Mouse (Mus musculus): ENCODE measurements around the gene Gtdc1. TPM values are rescaled to one million over a fixed set of nuclear protein-coding genes. Genes with fewer than 3 reads are reported as not detected.

Gtdc1 gene
- total RNA-seq (2021) = 10 to 100 TPM; 20.6 to 22.1 TPM
- long read RNA-seq, experiment 1, partial matches to known transcripts = 0 of 1 reads
- long read RNA-seq, experiment 1, other reads (novel, unspliced or antisense) = 1 of 1 reads
- long read RNA-seq, experiment 2, partial matches to known transcripts = 1 of 3 reads
- long read RNA-seq, experiment 2, other reads (novel, unspliced or antisense) = 2 of 3 reads

DNA sequence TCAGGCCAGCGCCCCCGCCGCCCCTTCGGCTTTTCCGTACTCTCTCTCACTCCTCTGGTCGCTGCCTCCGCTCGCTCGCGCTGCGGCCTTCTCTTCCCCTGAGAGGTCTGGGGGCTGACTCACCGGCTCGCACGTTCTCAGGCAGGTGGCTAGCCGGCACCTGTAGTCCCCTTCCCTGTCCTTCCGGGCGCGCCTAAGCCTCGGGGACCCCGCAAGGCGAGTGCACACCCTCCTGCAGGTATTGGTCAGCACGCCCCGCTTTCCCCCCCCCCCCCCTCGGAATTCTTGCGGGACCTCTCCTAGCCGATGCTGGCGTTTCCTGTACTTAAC is at the start of gene Gtdc1:
TSS of gene Gtdc1 (minus strand) at position 176 of the 330 bp plus-strand sequence.
- no peak for DNase-seq

DNA sequence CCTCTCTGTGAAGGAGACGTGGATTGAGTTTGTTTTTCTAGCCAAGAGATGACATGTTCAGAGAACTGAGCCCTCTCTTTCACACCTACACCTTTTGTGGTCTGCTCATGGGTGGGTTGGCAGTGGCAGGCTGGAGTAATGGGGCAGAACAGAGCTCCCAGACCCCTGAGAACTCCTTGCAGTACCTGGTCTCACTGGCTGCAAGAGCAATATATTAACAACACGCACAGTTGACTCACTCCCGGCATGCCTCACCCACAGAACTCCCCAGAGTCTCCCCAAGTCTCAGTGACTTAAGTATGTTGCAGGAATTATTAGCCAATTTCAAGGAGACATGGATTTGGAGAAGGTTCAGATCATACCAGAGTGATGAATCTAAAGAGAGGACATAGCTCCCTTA is 49.6 kb upstream of the Gtdc1 start:
- DNase-seq = peak in 1 of 2 experiments; percentile 34

DNA sequence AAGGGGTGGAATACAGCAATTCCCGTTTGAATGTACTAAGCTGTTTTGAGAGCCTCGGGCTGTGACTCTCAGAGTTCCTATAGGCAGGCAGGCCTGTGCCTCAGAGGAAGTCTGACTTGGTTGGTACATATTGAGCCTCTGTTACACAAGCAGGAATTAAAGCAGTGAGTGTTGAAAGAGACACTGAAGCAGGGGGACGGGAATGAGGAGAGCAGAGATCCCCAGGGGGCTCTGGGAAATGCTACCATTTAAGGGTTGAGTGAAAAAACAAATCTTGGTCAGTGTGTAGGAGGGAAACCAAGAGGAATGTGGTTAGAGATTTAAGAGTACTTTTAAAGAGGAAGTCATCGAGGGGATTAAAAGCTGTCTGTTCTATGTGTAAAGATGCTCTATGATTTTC is 49.0 kb upstream of the Gtdc1 start:
- peak; percentile 29 to 31 for DNase-seq

DNA sequence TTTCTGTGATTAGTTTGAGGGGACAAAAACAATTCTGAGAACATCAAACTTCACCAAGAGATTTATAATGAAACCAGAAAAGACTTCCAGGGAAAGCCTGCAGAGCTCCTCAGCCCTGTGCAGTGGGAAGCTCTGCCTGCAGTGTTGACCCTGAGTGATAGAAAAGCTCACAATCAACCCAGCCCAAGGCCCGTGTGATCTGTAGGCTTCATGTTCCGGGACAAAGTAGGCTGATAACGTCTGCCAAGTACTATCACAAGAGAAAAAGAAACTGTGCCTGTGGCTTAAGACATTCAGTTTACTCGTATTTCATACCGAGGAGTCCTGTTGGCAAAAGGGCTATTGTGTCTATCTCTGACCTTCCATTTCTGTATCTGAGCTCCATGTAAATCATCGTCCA is 46.4 kb upstream of the Gtdc1 start:
- no peak for DNase-seq

DNA sequence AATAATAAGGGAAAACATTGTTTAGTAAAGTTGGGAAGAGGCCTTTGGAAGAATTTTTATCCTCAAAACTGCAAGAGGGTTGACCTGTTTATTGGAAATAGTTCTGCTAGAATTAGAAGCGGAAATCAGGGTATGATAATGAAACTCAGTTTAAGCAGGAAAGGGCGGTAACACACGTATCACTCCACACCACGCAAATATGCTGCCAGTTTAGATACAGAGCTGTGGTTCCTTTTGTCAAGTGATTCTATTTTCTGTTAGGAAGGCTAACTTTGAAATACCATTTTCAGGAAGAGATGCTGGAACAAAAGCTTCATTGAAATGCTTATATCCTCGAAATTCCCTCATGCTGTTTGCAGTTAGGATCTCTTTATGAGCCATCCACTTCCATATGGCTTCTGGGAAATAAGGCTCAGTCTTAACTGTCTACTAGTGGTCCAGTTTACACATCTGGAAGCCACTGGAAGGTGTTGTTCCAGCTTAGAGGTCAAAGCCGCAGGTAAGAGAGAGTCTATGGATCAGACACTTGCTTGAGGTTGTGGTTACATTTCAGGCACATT is 42.7 kb upstream of the Gtdc1 start:
- DNase-seq = no peak

DNA sequence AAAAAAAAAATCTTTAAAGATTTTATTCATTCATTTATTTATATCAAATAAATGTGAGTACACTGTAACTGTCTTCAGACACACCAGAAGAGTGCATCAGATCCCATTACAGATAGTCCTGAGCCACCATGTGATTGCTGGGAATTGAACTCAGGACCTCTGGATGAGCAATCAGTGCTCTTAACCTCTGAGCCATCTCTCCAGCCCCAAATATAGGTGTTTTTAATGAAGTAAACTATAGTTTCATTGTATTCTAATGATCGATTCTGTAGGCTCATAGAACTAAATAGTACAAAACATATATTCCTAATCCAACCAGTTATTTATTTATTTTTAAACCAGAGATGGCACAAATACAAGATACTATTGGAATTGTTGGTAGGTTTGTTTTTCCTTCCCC is 42.2 kb upstream of the Gtdc1 start:
- DNase-seq = no peak

DNA sequence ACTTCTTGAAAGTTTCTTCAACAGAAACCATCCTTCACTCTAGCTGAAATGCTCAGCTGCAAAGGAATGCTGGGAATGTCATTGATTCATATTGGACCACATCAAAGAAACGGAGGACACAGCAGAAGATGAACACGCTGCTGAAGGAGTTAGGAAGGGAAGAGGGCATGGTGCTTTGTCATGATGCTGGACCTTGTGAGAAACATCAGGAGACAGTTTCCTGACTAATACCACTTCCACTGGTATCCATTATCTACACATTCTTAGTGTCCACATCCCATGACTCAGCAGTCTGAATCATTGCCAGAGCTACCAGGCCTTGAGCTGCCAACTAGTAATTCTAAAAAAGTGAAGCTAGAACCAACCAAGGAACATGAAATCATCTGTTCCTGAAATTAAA is 41.8 kb upstream of the Gtdc1 start:
- DNase-seq = no peak

DNA sequence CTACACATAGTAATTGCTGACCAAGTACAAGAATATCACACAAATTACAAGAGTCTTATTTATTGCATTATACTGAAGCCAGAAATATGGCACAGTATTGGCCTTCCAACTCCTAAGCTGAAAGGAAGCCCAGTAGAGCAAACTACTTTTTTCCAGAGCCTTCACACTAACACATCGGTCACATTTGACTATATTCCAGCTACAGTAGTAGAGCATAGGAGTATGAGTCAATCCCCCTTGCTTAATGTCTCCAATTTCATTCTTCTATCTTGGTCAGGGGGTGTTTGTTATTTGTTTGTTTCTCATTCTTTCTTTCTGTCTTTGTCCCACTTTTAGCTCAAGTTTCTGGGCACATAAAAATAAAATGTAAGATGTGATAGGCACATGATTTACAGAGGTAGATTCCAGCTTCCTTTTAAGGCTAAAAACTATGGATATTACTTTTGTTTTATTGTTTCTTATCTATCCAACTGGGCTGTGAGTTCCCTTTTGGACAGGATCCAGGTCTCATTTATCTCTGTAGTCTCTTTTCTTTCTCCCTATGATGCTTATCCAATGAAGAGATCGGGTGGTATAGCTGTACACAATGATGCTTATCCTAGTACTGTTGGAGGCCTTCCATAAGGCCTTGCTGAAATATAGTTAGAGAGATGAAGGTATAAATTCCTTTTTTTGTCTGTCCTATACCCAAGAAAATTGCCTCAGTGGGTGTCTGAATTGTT is 38.5 kb upstream of the Gtdc1 start:
- no peak for DNase-seq

DNA sequence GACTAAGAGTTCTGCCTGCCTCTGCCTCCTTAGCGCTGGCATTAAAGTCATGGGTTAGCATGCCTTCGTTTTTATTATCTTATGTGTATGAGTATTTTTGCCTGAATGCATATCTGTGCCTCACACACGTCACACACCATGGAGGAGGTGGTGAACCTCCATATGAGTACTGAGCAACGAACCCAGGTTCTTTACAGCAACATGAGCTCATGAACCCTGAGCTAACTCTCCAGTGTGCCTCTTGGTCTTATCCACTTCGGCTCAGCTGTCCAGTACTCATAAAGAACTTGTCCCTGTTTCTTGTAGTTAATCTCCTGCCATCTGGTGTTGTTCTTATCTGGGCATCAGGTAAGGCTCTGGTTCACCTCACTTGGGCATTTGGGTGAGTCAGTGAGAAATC is 35.2 kb upstream of the Gtdc1 start:
- DNase-seq = no peak

DNA sequence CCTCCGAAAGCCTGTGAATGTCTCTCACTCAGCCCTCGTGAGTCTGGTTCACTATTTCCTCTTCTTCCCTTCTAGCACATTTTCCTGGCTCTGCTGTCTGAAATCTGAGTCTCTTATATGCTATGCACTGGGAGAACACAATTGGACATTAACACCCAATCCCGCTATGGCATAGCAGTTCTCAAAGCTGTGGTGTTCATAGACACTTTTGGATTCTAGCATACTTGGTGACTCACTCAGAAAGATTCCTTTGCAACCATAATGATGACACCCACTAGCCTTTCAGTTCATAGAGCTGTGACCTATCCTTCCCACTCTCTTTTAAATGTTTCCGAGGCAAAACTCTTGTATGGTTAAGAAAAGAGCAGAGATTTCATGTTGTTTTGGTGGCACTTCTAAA is 33.7 kb upstream of the Gtdc1 start:
- no peak for DNase-seq

DNA sequence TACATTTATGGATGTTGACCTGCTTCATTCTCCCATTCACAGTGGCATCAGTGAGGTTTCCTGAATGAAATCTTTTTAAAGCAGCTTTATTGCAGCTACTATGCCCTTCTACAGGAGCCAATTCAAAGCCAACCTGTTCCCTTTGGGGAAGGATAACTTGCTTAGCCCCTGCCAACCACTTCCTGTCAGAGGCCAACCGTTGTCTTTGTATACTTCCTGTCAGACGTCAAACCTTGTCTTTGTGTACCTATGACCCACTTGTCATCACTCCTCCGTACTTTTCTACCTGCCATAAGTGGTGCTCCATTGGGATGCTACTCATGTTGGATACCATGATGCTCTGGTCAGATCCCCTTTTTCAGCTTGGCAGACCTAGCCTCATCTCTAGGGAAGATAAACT is 33.1 kb upstream of the Gtdc1 start:
- no peak for DNase-seq

DNA sequence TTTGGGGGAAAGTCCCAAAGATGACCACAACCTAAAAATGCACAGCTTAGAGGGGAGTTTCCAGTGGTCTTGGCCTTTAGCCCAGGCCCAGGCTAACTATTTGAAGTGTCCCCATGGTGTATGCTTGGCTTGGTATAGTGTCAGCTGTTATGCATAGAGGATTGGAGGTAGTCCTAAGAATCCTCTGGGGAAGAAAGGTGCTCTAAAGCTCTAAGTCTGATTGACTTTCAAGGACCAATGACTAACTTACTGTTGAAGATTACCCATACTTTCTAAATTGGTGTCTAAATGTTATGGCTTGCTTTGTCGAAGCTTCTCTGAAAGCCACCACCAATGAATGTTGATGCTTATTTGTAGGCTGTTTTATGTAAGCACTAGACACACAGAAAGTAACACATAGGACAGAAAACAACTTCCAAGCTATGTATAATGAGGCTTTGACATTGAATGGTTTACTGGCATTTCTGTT is 29.9 kb upstream of the Gtdc1 start:
- DNase-seq = no peak

DNA sequence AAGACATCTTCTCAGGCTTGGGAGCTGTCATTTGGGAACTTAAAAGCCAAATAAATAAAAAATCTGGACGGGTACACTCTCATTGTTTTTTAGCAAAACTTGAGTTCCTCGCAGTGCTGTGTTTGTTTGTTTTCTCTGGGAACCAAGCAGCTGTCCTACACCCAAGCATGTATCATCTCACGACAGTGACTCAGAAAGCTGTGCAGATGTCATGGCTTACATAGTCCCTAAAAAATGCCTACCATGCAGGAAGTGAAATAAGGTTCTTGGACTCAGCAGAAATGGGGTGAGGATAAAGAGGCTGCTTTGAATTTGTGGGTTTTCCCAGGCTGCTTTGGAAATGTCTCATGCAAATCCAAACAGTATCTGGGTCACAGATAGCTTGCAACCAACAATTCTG is 28.8 kb upstream of the Gtdc1 start:
- peak; percentile 48 to 78 for DNase-seq

DNA sequence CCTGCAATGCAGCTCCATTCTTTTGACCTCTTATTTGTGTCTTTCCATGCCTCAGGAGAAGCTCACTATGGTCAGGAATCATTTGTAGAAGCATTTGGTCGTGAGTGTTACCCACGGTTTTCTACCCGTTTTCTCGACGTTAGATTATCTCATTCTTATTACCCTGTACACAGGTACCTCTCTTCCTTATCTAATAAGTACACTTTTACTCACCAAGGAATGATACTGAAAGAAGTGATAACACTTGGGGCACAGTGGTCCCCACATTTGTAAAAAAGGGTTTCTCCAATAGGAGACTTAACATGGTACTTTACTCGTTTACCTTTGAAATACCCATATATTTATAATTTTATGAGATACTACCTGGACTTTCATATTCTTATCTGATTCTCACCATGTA is 28.0 kb upstream of the Gtdc1 start:
- no peak for DNase-seq

DNA sequence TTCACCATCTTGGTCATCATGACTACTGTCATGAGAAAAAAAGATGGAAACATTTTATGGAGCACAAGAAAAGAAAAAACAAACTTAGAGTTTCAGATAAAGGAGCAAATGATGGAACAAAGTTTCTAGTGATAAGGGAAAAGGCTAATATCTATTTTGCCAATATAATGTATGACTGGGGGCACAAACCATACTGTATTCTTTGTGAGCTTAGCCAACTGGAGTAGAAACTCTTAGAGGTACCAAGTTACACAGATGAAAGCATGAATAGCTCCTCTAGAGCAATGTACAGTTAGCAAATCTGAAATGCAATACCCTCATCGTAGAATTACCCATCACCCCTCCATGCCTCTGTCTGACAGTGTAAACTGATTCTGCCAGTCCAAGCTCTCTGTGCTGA is 26.7 kb upstream of the Gtdc1 start:
- no peak for DNase-seq

DNA sequence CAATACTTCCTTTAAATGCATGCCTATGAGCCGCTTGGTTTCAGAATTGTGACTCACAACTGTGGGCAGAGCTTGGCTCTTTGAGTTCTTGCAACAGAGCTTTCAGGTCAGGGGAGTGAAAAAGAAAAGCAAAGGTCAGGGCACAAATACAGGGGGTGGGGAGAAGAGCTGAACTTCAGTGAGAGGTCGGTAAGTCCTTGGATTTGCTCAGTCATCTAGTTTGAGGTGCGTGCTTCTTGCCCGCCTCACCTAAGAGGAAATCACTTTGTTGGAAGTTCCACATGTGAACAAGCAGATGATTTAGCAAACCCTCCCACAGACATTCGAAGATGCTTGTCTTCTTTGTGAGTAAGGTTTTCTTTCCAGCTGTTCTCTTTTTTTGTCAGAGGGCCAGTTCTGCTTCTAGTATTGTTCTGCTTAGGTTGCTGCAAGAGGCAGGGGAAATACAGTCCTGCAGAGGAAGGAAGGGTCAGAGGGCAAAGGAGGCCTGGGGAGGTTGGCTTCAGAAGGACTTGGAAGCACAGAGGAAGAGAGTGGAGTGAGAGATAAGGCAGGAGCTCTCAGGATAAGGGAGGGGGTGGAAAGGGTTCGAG is 25.5 kb upstream of the Gtdc1 start:
- DNase-seq = peak; percentile 44 to 55

DNA sequence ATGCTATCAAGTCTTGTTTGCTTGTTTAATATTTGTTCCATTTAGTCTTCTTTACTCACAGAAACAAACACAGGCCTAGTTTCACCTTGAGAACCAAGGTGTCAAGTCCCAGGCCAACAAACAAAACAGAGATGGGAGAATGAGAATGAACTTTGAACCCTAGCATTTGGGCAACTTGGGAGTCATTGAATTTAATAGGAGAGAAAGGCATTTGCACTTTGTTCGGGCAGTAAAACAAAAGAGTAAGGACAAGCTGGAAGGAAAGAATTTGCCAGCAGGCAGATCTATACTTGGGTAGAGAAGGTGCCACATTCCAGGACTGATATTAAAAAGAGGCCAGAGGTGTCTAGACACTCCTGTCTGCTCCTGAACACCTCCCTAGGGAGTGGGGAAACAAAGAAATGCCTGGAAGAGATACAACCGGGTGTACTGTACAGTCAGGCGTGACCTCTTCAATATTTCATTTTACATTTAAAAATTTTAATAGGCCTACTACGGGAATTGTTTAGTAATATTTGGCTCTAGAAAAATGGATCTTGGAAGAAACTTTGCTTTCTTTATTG is 24.3 kb upstream of the Gtdc1 start:
- DNase-seq = no peak

DNA sequence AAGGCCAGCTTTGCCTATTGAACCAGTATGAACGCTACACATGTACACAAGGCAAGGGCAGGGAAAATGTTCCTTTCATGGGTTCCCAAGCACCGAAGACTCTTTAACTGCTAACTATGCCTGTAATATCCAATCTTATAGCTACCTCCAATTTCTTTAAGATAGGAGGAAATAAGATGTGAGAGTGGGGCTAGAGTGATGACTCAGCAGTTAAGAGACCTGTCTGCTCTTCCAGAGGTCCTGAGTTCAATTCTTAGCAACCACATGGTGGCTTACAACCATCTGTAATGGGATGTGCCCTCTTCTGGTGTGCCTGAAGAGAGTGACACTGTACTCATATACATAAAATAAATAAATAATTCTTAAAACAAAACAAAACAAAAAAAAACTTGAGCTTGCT is 17.2 kb upstream of the Gtdc1 start:
- DNase-seq = no peak

DNA sequence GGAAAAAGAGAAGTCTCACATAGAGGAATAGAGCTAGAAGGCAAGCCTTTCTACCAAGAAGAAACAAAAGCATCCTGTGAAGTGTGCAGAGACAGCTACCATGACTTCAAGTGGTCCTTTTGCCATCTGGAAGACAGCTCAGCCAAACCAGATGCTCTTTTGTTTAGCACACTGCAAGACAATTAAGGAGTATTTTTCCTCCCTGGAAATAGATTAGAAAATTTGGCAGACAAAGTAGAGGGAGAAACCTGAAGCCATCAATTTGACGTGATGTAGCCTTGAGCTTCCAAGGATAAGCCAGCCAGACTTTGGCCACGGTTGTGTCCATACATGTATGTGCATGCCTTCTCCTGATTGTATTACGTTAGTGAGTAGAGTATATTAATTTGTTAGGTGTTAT is 3.5 kb upstream of the Gtdc1 start:
- no peak for DNase-seq

DNA sequence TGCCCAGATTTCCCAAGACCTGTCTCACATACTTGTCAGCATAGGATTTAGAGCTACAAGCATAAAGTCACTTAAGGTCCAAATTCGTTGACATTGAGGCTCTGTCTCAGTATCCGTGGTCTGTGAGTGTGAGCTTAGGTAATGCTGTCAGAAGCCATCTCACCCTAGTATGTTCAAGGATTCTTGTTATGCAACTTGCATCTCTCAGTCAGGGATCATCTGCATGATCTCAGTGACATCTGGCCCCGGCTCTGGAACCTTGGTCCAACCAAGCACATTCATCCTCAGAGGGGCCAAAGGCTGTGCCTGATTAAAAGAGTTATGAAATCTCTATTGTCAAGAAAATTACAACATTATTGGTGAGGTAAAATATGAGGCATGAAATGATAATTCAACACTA is 1.2 kb upstream of the Gtdc1 start:
- peak; percentile 57 to 66 for DNase-seq

DNA sequence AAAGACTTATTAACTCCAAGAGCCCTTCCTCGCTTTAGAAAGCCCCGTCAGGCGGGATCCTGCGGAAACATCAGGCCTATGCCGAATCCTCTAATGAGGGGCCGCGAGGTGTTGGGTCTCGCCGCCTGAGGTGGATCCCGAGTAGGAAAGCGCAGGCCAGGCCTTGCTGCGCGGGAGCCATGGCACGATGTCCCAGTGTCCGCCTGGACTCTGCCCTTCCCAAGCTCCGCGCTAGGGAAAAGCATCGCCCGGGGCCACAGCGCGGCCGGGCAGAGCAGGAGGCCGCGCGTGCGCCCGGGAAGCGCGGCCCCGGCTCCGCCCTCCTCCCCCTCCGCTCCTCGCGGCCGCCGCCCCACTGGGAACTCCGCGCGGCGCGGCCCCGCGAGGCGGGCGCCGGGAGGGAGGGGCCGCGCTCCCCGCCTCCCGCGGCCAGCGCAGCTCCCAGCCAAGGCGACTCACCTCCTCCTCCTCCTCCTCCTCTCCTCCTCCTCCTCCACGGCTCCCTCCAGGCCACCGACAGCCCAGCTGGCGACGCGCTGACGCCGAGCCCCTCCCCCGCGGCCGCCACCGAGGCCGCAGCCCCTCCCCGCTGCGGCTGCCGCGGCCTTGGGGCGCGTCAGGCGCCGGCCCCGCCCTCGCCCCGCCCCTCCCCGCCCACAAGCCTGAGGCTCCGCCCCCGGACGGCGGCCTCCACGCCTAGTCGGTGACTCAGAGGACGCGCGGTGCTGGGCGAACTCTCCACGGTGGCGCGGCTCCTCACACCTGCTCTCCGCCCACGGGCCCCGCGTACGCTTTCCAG is 575 bp downstream of the Gtdc1 start:
- peak; percentile 89 to 96 for DNase-seq

DNA sequence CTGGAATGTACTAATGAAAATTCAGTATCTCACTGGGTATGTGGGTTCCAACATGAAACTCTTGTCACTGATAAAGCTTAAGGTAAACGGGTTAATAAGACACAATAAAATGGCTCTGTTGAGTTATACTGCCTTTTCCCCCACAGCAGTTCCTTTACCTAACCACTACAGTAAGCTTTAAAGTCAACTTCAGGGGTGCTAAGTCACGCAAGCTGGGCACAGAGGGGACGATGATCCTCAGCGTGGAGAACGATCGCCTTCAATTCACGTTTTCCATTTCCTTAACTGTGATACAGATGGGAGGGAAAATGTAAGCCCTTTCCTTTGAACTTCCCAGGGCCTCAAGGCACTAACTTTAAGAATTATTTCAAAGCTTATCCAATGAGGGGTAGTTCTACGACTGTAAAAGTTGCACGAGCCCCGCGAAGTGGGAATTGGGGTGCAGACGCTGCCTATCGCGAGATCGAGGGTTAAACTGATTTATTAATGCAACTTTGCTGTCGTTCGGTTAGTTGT is 1.2 kb downstream of the Gtdc1 start:
- DNase-seq = no peak

Data from heart, adult 18-20 months (tissue).